Mouse (Mus musculus): ENCODE measurements around the gene Mapkap1.

Mapkap1 gene

GRCm38 (mm10) chr2:34406601-34407464 lies at the start of gene Mapkap1:
Gene Mapkap1, plus strand, starts transcription at chr2:34406771.
- peak; percentile 97 for DNase-seq (ENCODE audit: low spot score)

- DNase-seq (ENCODE audit: low spot score): no peak
Observed at GRCm38 (mm10) chr2:34363678-34364077, 42.9 kb upstream of the Mapkap1 start.

- DNase-seq (ENCODE audit: low spot score): no peak
Observed at GRCm38 (mm10) chr2:34367024-34367423, 39.5 kb upstream of the Mapkap1 start.

- peak; percentile 16 for DNase-seq (ENCODE audit: low spot score)
Observed at GRCm38 (mm10) chr2:34368396-34368795, 38.2 kb upstream of the Mapkap1 start.

- no peak for DNase-seq (ENCODE audit: low spot score)
Observed at GRCm38 (mm10) chr2:34370349-34370724, 36.2 kb upstream of the Mapkap1 start.

- peak; percentile 49 for DNase-seq (ENCODE audit: low spot score)
Observed at GRCm38 (mm10) chr2:34370725-34371440, 35.7 kb upstream of the Mapkap1 start.

- peak; percentile 72 for DNase-seq (ENCODE audit: low spot score)
Observed at GRCm38 (mm10) chr2:34371441-34372304, 34.9 kb upstream of the Mapkap1 start.

GRCm38 (mm10) chr2:34372305-34373301 lies 34.0 kb upstream of the Mapkap1 start, which contains the start of gene Pbx3:
Gene Pbx3, minus strand, starts transcription at chr2:34373142.
- DNase-seq (ENCODE audit: low spot score): peak; percentile 98

- no peak for DNase-seq (ENCODE audit: low spot score)
Observed at GRCm38 (mm10) chr2:34373886-34374285, 32.7 kb upstream of the Mapkap1 start.

- no peak for DNase-seq (ENCODE audit: low spot score)
Observed at GRCm38 (mm10) chr2:34374349-34374748, 32.2 kb upstream of the Mapkap1 start.

- DNase-seq (ENCODE audit: low spot score): no peak
Observed at GRCm38 (mm10) chr2:34378930-34379329, 27.6 kb upstream of the Mapkap1 start.

- DNase-seq (ENCODE audit: low spot score): no peak
Observed at GRCm38 (mm10) chr2:34399535-34399934, 7.0 kb upstream of the Mapkap1 start.

- peak; percentile 20 for DNase-seq (ENCODE audit: low spot score)
Observed at GRCm38 (mm10) chr2:34407596-34407995, 1.0 kb downstream of the Mapkap1 start.

GRCm38 (mm10) chr2:34408341-34408740 lies 1.8 kb downstream of the Mapkap1 start:
- peak; percentile 12 for DNase-seq (ENCODE audit: low spot score)

GRCm38 (mm10) chr2:34409741-34410340 lies 3.3 kb downstream of the Mapkap1 start:
- DNase-seq (ENCODE audit: low spot score): no peak

GRCm38 (mm10) chr2:34420256-34420655 lies 13.7 kb downstream of the Mapkap1 start:
- DNase-seq (ENCODE audit: low spot score): no peak

GRCm38 (mm10) chr2:34424186-34424585 lies 17.6 kb downstream of the Mapkap1 start:
- no peak for DNase-seq (ENCODE audit: low spot score)

GRCm38 (mm10) chr2:34425573-34426223 lies 19.1 kb downstream of the Mapkap1 start:
- no peak for DNase-seq (ENCODE audit: low spot score)

GRCm38 (mm10) chr2:34430663-34431062 lies 24.1 kb downstream of the Mapkap1 start:
- no peak for DNase-seq (ENCODE audit: low spot score)
